Mouse (Mus musculus) gastrocnemius, postnatal 4 days (tissue): ENCODE measurements at regions not wholly inside any gene's neighbourhood (a gene's known extent, or its start where the extent isn't known, plus 50 kb on each side); places are given as distances from the start of the nearest gene placed in this dataset.
"Not testable (repeated sequence)": the region's sequence is repeated elsewhere in the genome, so short reads cannot be mapped to it uniquely, and the experiment has no call there.

ENCODE experiments used
- DNase-seq, 2 experiments: peaks; one replicate each; pipeline ENCODE4 v3.0.0; 2021 to 2022; ENCODE audit warnings: low spot score in 2 of 2, mixed read lengths in 2 of 2

DNA sequence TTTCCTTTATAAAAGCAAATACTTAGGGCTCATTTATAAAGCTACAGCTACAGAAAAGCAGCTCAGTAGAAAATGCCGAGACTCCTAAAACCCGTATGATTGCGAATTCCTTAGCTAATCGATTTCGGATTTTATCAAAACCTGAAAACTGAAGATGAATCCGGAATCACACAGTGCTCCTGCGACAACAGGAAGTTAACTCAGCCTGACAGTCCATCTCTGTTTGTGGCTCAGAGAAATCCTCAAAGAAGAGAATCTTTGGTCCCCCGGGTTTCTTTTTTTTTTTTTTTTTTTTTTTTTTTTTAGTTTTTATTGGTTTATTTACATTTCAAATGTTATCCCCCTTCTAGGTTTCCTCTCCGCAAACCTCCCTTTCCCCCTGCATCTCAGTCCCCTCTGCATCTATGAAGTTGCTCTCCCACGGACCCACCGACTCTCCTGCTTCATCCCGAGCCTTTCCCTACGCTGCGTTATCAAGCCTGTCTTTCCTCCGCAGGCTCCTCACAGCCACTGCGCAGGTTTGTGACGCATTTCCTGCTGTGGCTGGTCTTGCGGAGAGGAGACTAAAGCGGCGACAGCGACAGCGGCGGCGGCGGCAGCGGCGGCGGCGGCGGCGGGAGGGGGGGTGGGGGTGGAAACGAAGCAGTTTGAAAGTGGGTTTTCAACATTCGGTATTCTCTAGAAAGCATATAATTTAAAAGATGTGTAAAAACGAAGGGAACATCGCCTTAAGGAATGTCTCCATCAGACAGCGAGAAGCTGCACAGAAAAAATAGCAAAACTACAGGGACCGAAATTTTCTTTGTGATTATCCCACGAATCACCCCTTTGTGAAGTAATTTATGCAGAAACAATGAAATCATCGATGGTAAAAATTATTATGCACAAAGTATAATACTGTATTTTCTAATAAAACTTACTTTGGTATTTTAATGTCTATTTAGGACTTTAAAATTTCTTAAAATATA is 352.3 kb upstream of the Snrpn start:
- peak in 1 of 2 experiments; percentile 11 for DNase-seq

DNA sequence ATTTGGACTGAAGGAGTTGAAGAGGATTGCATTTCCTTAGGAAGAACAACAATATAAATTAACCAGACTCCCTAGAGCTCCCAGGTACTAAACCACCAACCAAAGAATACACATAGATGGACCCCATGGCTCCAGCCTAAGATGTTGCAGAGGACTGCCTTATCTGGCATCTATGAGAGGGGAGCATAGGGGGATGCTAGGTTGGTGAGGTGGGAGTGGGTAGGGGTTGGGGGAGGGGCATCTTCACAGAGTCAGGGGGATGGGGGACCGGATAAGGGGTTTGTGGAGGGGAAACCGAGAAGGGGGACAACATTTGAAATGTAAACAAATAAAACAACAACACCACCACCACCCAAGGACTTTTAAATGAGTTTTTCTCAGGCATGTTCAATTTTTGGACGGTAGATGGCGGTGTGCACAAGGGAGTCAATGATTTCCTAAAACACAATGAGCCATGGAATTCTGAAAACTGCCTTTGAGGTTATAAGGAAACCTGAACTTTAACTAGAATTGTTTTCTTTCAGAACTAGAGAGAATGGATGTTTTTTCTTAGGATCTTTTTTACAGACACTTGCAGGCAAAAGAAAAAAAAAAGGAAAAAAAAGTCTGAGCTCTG is 347.9 kb upstream of the Snrpn start:
- DNase-seq: not testable (repeated sequence)

DNA sequence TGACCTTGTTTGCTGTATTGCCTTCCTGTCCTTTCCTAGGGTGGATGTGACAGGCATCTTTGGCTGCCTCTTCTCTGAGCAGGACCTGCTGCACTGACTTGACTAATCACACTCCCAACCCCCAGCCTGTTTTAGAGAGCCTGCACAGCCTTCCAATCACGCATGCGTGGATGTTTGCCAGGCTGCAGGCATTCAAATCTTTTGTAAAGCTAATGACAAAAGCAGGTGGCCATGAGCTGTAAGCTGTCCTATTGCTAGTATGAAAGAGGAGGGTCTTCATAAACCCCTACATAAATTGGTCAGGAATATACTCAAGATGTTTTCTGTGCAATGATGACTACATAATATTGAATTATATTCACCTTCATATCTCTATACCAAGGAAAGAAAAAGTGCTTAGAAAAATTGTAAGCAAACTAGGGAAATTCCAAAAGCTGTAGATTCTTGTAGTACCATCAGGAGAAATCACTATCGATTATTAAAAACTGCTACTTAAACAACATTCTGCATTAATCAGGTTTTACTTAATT is 310.1 kb upstream of the Snrpn start:
- DNase-seq: not testable (repeated sequence)

DNA sequence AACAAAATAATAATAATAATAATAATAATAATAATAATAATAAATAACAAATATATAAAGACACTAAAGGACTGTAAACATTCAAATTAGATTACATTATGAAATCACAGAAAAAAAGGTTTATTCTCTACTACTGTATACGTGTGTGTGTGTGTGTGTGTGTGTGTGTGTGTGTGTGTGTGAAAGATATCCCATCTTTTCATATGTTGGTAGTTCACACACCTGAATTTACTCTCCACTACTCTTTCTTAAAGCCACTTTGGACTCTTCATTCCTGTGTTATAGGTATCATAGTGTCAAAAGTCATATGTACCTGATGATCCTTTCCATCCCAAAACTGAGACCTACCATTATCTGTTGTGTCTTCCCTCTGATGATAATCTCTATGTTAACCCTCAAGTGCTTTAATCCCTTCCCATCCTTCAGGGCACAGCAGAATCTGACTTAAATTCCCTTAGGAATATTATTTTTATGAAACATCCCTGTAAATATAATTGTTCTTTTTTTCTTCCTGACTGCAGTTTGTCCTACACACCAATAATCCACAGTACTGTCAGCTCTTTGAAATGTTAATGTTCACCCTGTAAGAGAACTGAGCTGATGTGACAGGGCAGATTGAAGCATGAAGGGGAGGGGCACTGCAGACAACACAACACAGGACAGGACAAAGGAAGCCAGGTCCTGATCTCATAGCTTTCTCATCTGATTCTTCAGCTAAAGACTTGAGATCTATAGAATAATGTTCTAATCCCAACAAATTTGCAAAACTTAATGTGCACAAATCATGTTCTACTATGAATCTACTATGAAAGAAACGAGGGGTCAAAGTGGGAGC is 309.4 kb upstream of the Snrpn start:
- DNase-seq: not testable (repeated sequence)

DNA sequence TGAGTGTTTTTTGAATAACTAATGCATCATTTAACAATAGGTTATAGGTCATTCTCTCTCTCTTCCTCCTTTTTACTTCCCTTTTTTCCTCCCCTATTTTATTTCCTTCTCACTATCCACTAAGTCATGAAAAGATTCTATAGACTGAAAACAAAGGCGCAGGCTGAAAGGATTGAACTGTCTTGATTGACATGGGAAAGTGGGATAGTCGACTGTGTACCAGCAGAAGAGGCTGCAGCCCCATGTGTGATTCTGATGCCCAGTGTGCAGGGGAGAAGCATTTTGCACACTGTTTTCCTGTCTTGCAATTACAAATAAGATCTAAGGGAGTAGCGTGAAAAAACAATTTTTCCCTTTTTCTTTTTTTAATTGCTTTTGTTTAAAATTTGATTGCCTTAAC is 298.8 kb upstream of the Snrpn start:
- no peak for DNase-seq

DNA sequence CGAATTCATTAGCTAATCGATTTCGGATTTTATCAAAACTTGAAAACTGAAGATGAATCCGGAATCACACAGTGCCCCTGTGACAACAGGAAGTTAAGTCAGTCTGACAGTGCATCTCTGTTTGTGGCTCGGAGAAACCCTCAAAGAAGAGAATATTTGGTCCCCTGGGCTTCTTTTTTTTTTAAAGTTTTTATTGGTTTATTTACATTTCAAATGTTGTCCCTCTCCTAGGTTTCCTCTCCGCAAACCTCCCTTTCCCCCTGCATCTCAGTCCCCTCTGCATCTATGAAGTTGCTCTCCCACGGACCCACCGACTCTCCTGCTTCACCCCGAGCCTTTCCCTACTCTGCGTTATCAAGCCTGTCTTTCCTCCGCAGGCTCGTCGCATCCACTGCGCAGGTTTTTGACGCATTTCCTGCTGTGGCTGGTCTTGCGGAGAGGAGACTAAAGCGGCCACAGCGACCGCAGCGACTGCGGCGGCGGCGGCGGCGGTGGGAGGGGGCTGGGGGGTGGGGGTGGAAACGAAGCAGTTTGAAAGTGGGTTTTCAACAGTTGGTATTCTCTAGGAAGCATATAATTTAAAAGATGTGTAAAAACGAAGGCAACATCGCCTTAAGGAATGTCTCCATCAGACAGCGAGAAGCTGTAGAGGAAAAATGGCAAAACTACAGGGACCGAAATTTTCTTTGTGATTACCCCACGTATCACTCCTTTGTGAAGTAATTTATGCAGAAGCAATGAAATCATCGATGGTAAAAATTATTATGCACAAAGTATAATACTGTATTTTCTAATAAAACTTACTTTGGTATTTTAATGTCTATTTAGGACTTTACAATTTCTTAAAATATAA is 251.2 kb upstream of the Snrpn start:
- peak in 1 of 2 experiments; percentile 32 for DNase-seq

DNA sequence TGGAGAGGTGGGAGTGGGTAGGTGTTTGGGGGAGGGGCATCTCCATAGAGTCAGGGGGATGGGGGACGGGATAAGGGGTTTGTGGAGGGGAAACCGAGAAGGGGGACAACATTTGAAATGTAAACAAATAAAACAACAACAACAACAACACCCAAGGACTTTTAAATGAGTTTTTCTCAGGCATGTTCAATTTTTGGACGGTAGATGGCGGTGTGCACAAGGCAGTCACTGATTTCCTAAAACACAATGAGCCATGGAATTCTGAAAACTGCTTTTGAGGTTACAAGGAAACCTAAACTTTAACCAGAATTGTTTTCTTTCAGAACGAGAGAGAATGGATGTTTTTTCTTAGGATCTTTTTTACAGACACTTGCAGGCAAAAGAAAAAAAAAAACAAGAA is 246.9 kb upstream of the Snrpn start:
- DNase-seq: not testable (repeated sequence)

DNA sequence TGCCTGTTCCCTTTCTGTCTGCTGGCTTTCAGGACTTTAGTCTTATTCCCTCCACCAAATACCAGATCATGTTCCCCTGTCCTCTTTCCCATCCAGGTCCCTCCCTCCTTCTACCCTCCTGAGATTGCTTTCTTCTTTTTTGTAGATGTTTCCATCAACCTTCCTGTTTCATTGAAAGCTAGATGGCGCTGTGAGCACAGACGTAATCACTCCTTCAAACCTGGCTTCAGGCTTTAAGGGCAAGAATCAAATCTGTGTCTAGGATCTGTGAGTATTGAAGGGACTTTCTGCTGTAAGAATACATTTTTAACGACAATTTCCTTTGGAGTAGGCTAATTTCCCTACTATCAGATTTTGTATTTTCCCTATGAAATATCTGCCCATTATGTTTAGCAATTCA is 234.0 kb upstream of the Snrpn start:
- not testable (repeated sequence) for DNase-seq

DNA sequence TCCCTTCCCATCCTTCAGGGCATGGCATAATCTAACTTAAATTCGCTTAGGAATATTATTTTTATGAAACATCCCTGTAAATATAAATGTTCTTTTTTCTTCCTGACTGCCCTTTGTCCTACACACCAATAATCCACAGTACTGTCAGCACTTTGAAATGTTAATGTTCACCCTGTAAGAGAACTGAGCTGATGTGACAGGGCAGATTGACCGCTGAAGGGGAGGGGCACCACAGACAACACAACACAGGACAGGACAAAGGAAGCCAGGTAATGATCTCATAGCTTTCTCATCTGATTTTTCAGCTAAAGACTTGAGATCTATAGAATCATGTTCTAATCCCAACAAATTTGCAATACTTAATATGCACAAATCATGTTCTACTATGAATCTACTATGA is 212.2 kb upstream of the Snrpn start:
- not testable (repeated sequence) for DNase-seq
